Mouse (Mus musculus) embryonic facial prominence, embryonic 15.5 days (tissue): ENCODE data around the gene Abcb6. TPM values are rescaled to one million over a fixed set of nuclear protein-coding genes. Genes with fewer than 3 reads are reported as not detected.

Experiments used
- ATAC-seq: fragments of 200-750 bp; cut with Nextera tagmentation; 2 replicates; pipeline ENCODE4 v1.8.0; 2017; ENCODE audit warnings: low read depth, moderate TSS enrichment; ENCODE audit not compliant: insufficient number of reproducible peaks, low FRiP score, low TSS enrichment
- H3K27ac ChIP-seq: fragments of 300-500 bp; sonication (generic); replicated peaks from 2 replicates; pipeline ENCODE4 v1.5.1; 2015; ENCODE audit warnings: mild to moderate bottlenecking, inconsistent platforms
- H3K27me3 ChIP-seq: fragments of 300-500 bp; sonication (generic); 2 replicates; pipeline ENCODE4 v1.6.1; 2015; ENCODE audit warnings: inconsistent platforms
- H3K36me3 ChIP-seq: fragments of 300-500 bp; sonication (generic); 2 replicates; pipeline ENCODE4 v1.6.1; 2015; ENCODE audit warnings: mild to moderate bottlenecking, inconsistent platforms
- H3K4me1 ChIP-seq: fragments of 300-500 bp; sonication (generic); 2 replicates; pipeline ENCODE4 v1.6.1; 2015; ENCODE audit warnings: inconsistent platforms
- H3K4me2 ChIP-seq: fragments of 300-500 bp; sonication (generic); replicated peaks from 2 replicates; pipeline ENCODE4 v1.6.1; 2015; ENCODE audit warnings: mild to moderate bottlenecking, inconsistent platforms
- H3K4me3 ChIP-seq: fragments of 300-500 bp; sonication (generic); replicated peaks from 2 replicates; pipeline ENCODE4 v1.5.1; 2015; ENCODE audit warnings: mild to moderate bottlenecking, inconsistent platforms
- H3K9ac ChIP-seq: fragments of 300-500 bp; sonication (generic); 2 replicates; pipeline ENCODE4 v1.6.1; 2015; ENCODE audit warnings: inconsistent platforms
- H3K9me3 ChIP-seq: fragments of 300-500 bp; sonication (generic); replicated peaks from 2 replicates; pipeline ENCODE4 v1.6.1; 2016; ENCODE audit warnings: inconsistent platforms
- WGBS: fragments of 180-500 bp; shearing (Covaris S2); methylation state at CpG from one replicate; pipeline ENCODE4 v1.1.7; 2015; 5-methylcytosine and 5-hydroxymethylcytosine counted together
- polyA plus RNA-seq: library from polyadenylated mRNA; unstranded; fragments of >200 nt; fragmentation: Nextera tagmentation; extraction: Ambion mirVana; gene quantifications from 2 replicates; pipeline ENCODE4 v1.2.1, GENCODE M21; 2015

Abcb6 gene
- polyA plus RNA-seq, result 20.7 and 23.3 TPM in 2 replicates

- under 1% methylated on average over 31 of the region's 31 CpGs for WGBS
- H3K4me1 ChIP-seq, result peaks cover 20% of the 10 kb centered on the region
- H3K36me3 ChIP-seq, result peaks cover 59% of the 10 kb centered on the region
- no peaks in the 10 kb centered on the region for H3K9me3 ChIP-seq
- peak within 1 kb of the TSS; percentile 51 for H3K4me3 ChIP-seq
- ATAC-seq, result peak; percentile 91
- H3K4me2 ChIP-seq, result peak within 1 kb of the TSS; percentile 92
- H3K27ac ChIP-seq, result 0 out of 2 replicates have a peak within 1 kb of the TSS, but pooled peaks have one; percentile 12
- H3K27me3 ChIP-seq, result no peaks in the 10 kb centered on the region
- peak within 1 kb of the TSS; percentile 44 for H3K9ac ChIP-seq
These were observed at the start of gene Abcb6 for GRCm38 (mm10) chr1:75180105-75180590. Gene Abcb6, minus strand, starts transcription at chr1:75180392.

GRCm38 (mm10) chr1:75229158-75229557 is 49.0 kb upstream of the Abcb6 start:
- Histone ChIP-seq H3K4me1 (no peaks in the 10 kb centered on the region), H3K9me3 (no peaks in the 10 kb centered on the region), H3K9ac (no peak overlapping the region), H3K27me3 (no peaks in the 10 kb centered on the region), H3K36me3 (no peaks in the 10 kb centered on the region), H3K4me2 (no peak overlapping the region), H3K4me3 (no peak overlapping the region), H3K27ac (no peak overlapping the region)
- WGBS, result 56% methylated on average over 4 of the region's 4 CpGs
- ATAC-seq, result no peak

- WGBS, result 65% methylated on average over 1 of the region's 1 CpGs
- H3K9me3 ChIP-seq, result no peaks in the 10 kb centered on the region
These were observed 47.5 kb upstream of the Abcb6 start for GRCm38 (mm10) chr1:75227653-75228052.

GRCm38 (mm10) chr1:75226138-75226537 is 45.9 kb upstream of the Abcb6 start:
- Histone ChIP-seq H3K4me1 (no peaks in the 10 kb centered on the region), H3K9ac (no peak overlapping the region), H3K4me2 (no peak overlapping the region), H3K4me3 (no peak overlapping the region), H3K27me3 (peaks cover 7% of the 10 kb centered on the region), H3K36me3 (no peaks in the 10 kb centered on the region), H3K9me3 (no peaks in the 10 kb centered on the region), H3K27ac (no peak overlapping the region)
- WGBS, result 42% methylated on average over 2 of the region's 2 CpGs
- no peak for ATAC-seq

More at GRCm38 (mm10) chr1:75227653-75228052, 47.5 kb upstream of the Abcb6 start:
- ATAC-seq, result no peak
- Histone ChIP-seq H3K27me3 (no peaks in the 10 kb centered on the region), H3K36me3 (no peaks in the 10 kb centered on the region), H3K27ac (no peak overlapping the region), H3K9ac (no peak overlapping the region), H3K4me2 (no peak overlapping the region), H3K4me1 (no peaks in the 10 kb centered on the region), H3K4me3 (no peak overlapping the region)

GRCm38 (mm10) chr1:75225473-75225872 is 45.3 kb upstream of the Abcb6 start:
- no peak overlapping the region for H3K27ac ChIP-seq
- ATAC-seq, result no peak
- no peak overlapping the region for H3K4me3 ChIP-seq
- H3K4me2 ChIP-seq, result no peak overlapping the region
- no peaks in the 10 kb centered on the region for H3K4me1 ChIP-seq
- H3K27me3 ChIP-seq, result peaks cover 14% of the 10 kb centered on the region
- 64% methylated on average over 3 of the region's 3 CpGs for WGBS
- H3K9ac ChIP-seq, result no peak overlapping the region
- no peaks in the 10 kb centered on the region for H3K36me3 ChIP-seq
- H3K9me3 ChIP-seq, result no peaks in the 10 kb centered on the region

GRCm38 (mm10) chr1:75223532-75223931 is 43.3 kb upstream of the Abcb6 start:
- WGBS, result 64% methylated on average over 6 of the region's 6 CpGs
- no peaks in the 10 kb centered on the region for H3K9me3 ChIP-seq
- H3K4me3 ChIP-seq, result no peak overlapping the region
- no peaks in the 10 kb centered on the region for H3K36me3 ChIP-seq
- H3K27me3 ChIP-seq, result peaks cover 33% of the 10 kb centered on the region
- H3K4me1 ChIP-seq, result peaks cover 12% of the 10 kb centered on the region
- H3K9ac ChIP-seq, result no peak overlapping the region
- ATAC-seq, result no peak
- no peak overlapping the region for H3K4me2 ChIP-seq
- no peak overlapping the region for H3K27ac ChIP-seq

- WGBS, result 63% methylated on average over 6 of the region's 6 CpGs
- Histone ChIP-seq H3K27me3 (peaks cover 39% of the 10 kb centered on the region), H3K4me2 (no peak overlapping the region), H3K36me3 (no peaks in the 10 kb centered on the region), H3K9ac (no peak overlapping the region), H3K9me3 (no peaks in the 10 kb centered on the region), H3K4me3 (no peak overlapping the region), H3K27ac (no peak overlapping the region), H3K4me1 (peaks cover 18% of the 10 kb centered on the region)
- no peak for ATAC-seq
These were observed 42.7 kb upstream of the Abcb6 start for GRCm38 (mm10) chr1:75222926-75223325.

- no peak overlapping the region for H3K9ac ChIP-seq
- ATAC-seq, result no peak
- H3K27me3 ChIP-seq, result peaks cover 51% of the 10 kb centered on the region
These were observed 41.3 kb upstream of the Abcb6 start for GRCm38 (mm10) chr1:75221538-75221937.

GRCm38 (mm10) chr1:75219531-75219930 is 39.3 kb upstream of the Abcb6 start, which contains the start of gene Tuba4a:
Gene Tuba4a, minus strand, starts transcription at chr1:75219865.
- H3K36me3 ChIP-seq, result peaks cover 14% of the 10 kb centered on the region
- under 1% methylated on average over 34 of the region's 34 CpGs for WGBS
- H3K27ac ChIP-seq, result peak within 1 kb of the TSS; percentile 51; the same call in 1 of the 2 replicates
- no peaks in the 10 kb centered on the region for H3K9me3 ChIP-seq
- H3K27me3 ChIP-seq, result peaks cover 51% of the 10 kb centered on the region
- peaks cover 18% of the 10 kb centered on the region for H3K4me1 ChIP-seq
- peak within 1 kb of the TSS; percentile 48 for H3K9ac ChIP-seq
- peak within 1 kb of the TSS; percentile 57 for H3K4me3 ChIP-seq
- peak within 1 kb of the TSS; percentile 98 for H3K4me2 ChIP-seq
- peak; percentile 48; the same call in 1 of the 2 replicates for ATAC-seq

More at GRCm38 (mm10) chr1:75221538-75221937, 41.3 kb upstream of the Abcb6 start:
- no peak overlapping the region for H3K27ac ChIP-seq
- no peaks in the 10 kb centered on the region for H3K36me3 ChIP-seq
- no peaks in the 10 kb centered on the region for H3K9me3 ChIP-seq
- no peak overlapping the region for H3K4me3 ChIP-seq
- 71% methylated on average over 3 of the region's 3 CpGs for WGBS
- peaks cover 18% of the 10 kb centered on the region for H3K4me1 ChIP-seq
- no peak overlapping the region for H3K4me2 ChIP-seq

GRCm38 (mm10) chr1:75219078-75219477 is 38.9 kb upstream of the Abcb6 start:
- H3K36me3 ChIP-seq, result peaks cover 18% of the 10 kb centered on the region
- H3K4me1 ChIP-seq, result peaks cover 18% of the 10 kb centered on the region
- under 1% methylated on average over 24 of the region's 24 CpGs for WGBS
- H3K9ac ChIP-seq, result peak overlapping the region; percentile 48
- peak overlapping the region; percentile 51; the same call in 1 of the 2 replicates for H3K27ac ChIP-seq
- H3K27me3 ChIP-seq, result peaks cover 51% of the 10 kb centered on the region
- no peaks in the 10 kb centered on the region for H3K9me3 ChIP-seq
- H3K4me2 ChIP-seq, result peak overlapping the region; percentile 98
- ATAC-seq, result peak; percentile 85
- peak overlapping the region; percentile 57 for H3K4me3 ChIP-seq

- Histone ChIP-seq H3K4me3 (peak overlapping the region; percentile 57), H3K27ac (peak overlapping the region; percentile 51), H3K4me2 (peak overlapping the region; percentile 98), H3K27me3 (peaks cover 51% of the 10 kb centered on the region), H3K9ac (0 out of 2 replicates have a peak overlapping the region, but pooled peaks have one; percentile 21), H3K4me1 (peaks cover 18% of the 10 kb centered on the region), H3K9me3 (no peaks in the 10 kb centered on the region), H3K36me3 (peaks cover 25% of the 10 kb centered on the region)
- under 1% methylated on average over 38 of the region's 38 CpGs for WGBS
- ATAC-seq, result peak; percentile 49
These were observed 38.2 kb upstream of the Abcb6 start for GRCm38 (mm10) chr1:75218227-75219001.
